Mouse (Mus musculus): ENCODE measurements around the gene Mmp23.

Gene Mmp23

GRCm38 (mm10) chr4:155601091-155601996 lies 51.8 kb downstream of the Mmp23 start, which contains the start of gene Slc35e2:
Gene Slc35e2, plus strand, starts transcription at chr4:155601416.
- DNase-seq (ENCODE audit: low read depth): peak; percentile 98
